Mouse (Mus musculus) liver, embryonic 16.5 days (tissue): ENCODE results near the gene Fbxo45. TPM values are rescaled to one million over a fixed set of nuclear protein-coding genes. Genes with fewer than 3 reads are reported as not detected.

Source experiments
- ATAC-seq: fragments of 200-750 bp; cut with Nextera tagmentation; 2 replicates; pipeline ENCODE4 v1.8.0; 2017; ENCODE audit warnings: low read depth, mild to moderate bottlenecking, moderate number of reproducible peaks, moderate library complexity
- H3K27ac ChIP-seq: fragments of 300-500 bp; sonication (generic); 2 replicates; pipeline ENCODE4 v1.5.1; 2014; ENCODE audit warnings: mild to moderate bottlenecking, low read length
- H3K27me3 ChIP-seq: fragments of 300-500 bp; sonication (generic); 2 replicates; pipeline ENCODE4 v1.6.1; 2014; ENCODE audit warnings: low read depth, low read length, mixed read lengths; ENCODE audit not compliant: control insufficient read depth, insufficient read depth
- H3K36me3 ChIP-seq: fragments of 300-500 bp; sonication (generic); 2 replicates; pipeline ENCODE4 v1.6.1; 2014; ENCODE audit warnings: mild to moderate bottlenecking; ENCODE audit not compliant: control insufficient read depth, insufficient read depth
- H3K4me1 ChIP-seq: fragments of 300-500 bp; sonication (generic); 2 replicates; pipeline ENCODE4 v1.6.1; 2014; ENCODE audit warnings: low read depth, low read length, mixed read lengths; ENCODE audit not compliant: control insufficient read depth
- H3K4me2 ChIP-seq: fragments of 300-500 bp; sonication (generic); 2 replicates; pipeline ENCODE4 v1.6.1; 2014; ENCODE audit warnings: low read depth, low read length, mixed read lengths
- H3K4me3 ChIP-seq: fragments of 300-500 bp; sonication (generic); 2 replicates; pipeline ENCODE4 v1.5.1; 2014; ENCODE audit warnings: low read depth, mild to moderate bottlenecking, low read length
- H3K9ac ChIP-seq: fragments of 300-500 bp; sonication (generic); 2 replicates; pipeline ENCODE4 v1.6.1; 2014; ENCODE audit warnings: low read depth, low read length
- H3K9me3 ChIP-seq: fragments of 300-500 bp; sonication (generic); replicated peaks from 2 replicates; pipeline ENCODE4 v1.6.1; 2016; ENCODE audit warnings: low read length; ENCODE audit not compliant: control insufficient read depth
- whole genome bisulfite sequencing: fragments of 180-500 bp; shearing (Covaris S2); extraction: QIAGEN DNeasy Blood & Tissue Kit; methylation state at CpG from one replicate; pipeline ENCODE4 v1.1.7; 2014; ENCODE audit not compliant: insufficient replicate concordance; 5-methylcytosine and 5-hydroxymethylcytosine counted together
- polyA plus RNA-seq: library from polyadenylated mRNA; unstranded; fragments of >200 nt; fragmentation: Nextera tagmentation; extraction: Ambion mirVana; gene quantifications from 2 replicates; pipeline ENCODE4 v1.2.1, GENCODE M21; 2015

Fbxo45 gene
- polyA plus RNA-seq: 1.5 and 1.6 TPM in 2 replicates

GRCm38 (mm10) chr16:32246952-32247370 is at the start of gene Fbxo45, which contains the start of gene Wdr53:
TSS of gene Fbxo45 (minus strand) at chr16:32247158.
TSS of gene Wdr53 (plus strand) at chr16:32247227.
- WGBS: 0% methylated on average over 47 of the region's 48 CpGs
- peak within 1 kb of the TSS; percentile 96 for H3K27ac ChIP-seq
- peak within 1 kb of the TSS; percentile 98 for H3K9ac ChIP-seq
- H3K4me2 ChIP-seq: peak within 1 kb of the TSS; percentile 75
- ATAC-seq: peak; percentile 96
- peaks cover 21% of the 10 kb centered on the region for H3K4me1 ChIP-seq
- peak within 1 kb of the TSS; percentile 93 for H3K4me3 ChIP-seq
- H3K27me3 ChIP-seq: no peaks in the 10 kb centered on the region
- H3K36me3 ChIP-seq: peaks cover 2% of the 10 kb centered on the region
- H3K9me3 ChIP-seq: no peaks in the 10 kb centered on the region

- Histone ChIP-seq H3K4me3 (no peak overlapping the region), H3K27me3 (no peaks in the 10 kb centered on the region), H3K9me3 (no peaks in the 10 kb centered on the region), H3K4me2 (no peak overlapping the region), H3K36me3 (peaks cover 37% of the 10 kb centered on the region), H3K27ac (no peak overlapping the region), H3K9ac (no peak overlapping the region), H3K4me1 (no peaks in the 10 kb centered on the region)
- no peak for ATAC-seq
- WGBS: 88% methylated on average over 4 of the region's 4 CpGs
Observed at GRCm38 (mm10) chr16:32291821-32292220, 44.9 kb upstream of the Fbxo45 start.

- H3K4me2 ChIP-seq: no peak overlapping the region
- no peaks in the 10 kb centered on the region for H3K27me3 ChIP-seq
- ATAC-seq: no peak
- no peak overlapping the region for H3K9ac ChIP-seq
- H3K4me1 ChIP-seq: peaks cover 11% of the 10 kb centered on the region
- H3K27ac ChIP-seq: no peak overlapping the region
- peaks cover 41% of the 10 kb centered on the region for H3K36me3 ChIP-seq
- H3K4me3 ChIP-seq: no peak overlapping the region
- H3K9me3 ChIP-seq: no peaks in the 10 kb centered on the region
Observed at GRCm38 (mm10) chr16:32282608-32283007, 35.6 kb upstream of the Fbxo45 start.

- Histone ChIP-seq H3K4me2 (peak overlapping the region; percentile 12; the same call in 1 of the 2 replicates), H3K36me3 (peaks cover 32% of the 10 kb centered on the region), H3K9me3 (no peaks in the 10 kb centered on the region), H3K9ac (no peak overlapping the region), H3K27ac (no peak overlapping the region), H3K4me3 (no peak overlapping the region), H3K4me1 (peaks cover 19% of the 10 kb centered on the region), H3K27me3 (no peaks in the 10 kb centered on the region)
- 92% methylated on average over 8 of the region's 8 CpGs for WGBS
- ATAC-seq: no peak
Observed at GRCm38 (mm10) chr16:32280211-32280610, 33.3 kb upstream of the Fbxo45 start.

GRCm38 (mm10) chr16:32278396-32278795 is 31.4 kb upstream of the Fbxo45 start:
- Histone ChIP-seq H3K9ac (peak overlapping the region; percentile 96), H3K27me3 (no peaks in the 10 kb centered on the region), H3K4me3 (peak overlapping the region; percentile 96), H3K4me2 (peak overlapping the region; percentile 83), H3K4me1 (peaks cover 19% of the 10 kb centered on the region), H3K36me3 (peaks cover 15% of the 10 kb centered on the region), H3K9me3 (no peaks in the 10 kb centered on the region), H3K27ac (peak overlapping the region; percentile 98)
- WGBS: 19% methylated on average over 7 of the region's 7 CpGs
- no peak for ATAC-seq

DNA sequence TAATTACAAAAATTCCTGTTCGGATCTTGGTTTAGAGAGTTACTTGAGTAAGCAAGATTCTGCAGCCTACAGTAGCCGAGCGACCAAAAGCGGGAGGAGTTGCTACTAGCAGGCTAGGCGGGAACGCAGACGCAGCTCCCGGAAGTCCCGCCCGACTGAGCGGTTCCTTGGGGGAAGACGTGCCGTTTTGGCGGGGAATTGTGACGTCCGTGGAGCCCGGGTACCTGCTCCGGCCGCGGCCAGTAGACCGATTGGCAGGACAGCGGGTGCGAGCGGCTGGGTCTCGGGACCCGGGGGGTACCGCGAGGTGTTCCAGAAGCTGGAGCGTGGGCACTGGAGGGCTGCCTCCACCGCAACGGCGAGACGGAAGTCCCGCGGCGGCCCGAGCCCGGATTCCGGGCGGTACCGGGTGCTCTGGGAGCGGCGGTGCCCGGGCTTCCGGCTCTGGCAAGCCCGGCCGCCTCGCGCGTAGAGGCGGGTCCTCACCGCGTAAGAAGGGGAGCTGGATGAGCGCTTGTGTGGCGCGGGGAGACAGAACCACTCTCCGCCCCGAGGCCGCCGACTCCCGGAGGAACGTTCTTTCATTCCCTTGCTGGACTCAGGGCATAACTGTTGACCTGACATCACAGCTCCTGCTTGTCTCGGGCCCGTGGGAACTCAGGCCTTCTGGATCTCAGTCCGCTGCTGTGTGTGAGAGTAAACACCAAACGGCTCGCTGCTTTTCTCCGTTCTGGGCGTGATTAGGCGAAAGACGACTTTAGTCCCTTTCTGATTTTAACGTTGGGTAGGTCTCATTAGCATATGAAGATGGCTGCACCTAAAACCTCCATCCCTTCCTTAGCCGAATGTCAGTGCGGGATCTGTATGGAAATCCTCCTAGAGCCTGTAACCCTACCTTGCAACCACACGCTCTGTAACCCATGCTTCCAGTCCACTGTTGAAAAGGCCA is 30.6 kb upstream of the Fbxo45 start, which contains the start of gene Rnf168:
TSS of gene Rnf168 (plus strand) at position 152 of the 949 bp plus-strand sequence.
- Histone ChIP-seq H3K27me3 (no peaks in the 10 kb centered on the region), H3K27ac (peak within 1 kb of the TSS; percentile 98), H3K9ac (peak within 1 kb of the TSS; percentile 96), H3K4me2 (peak within 1 kb of the TSS; percentile 83), H3K4me3 (peak within 1 kb of the TSS; percentile 96), H3K36me3 (peaks cover 8% of the 10 kb centered on the region), H3K9me3 (no peaks in the 10 kb centered on the region), H3K4me1 (peaks cover 19% of the 10 kb centered on the region)
- WGBS: under 1% methylated on average over 75 of the region's 75 CpGs
- ATAC-seq: peak; percentile 92

- Histone ChIP-seq H3K4me3 (no peak overlapping the region), H3K27ac (no peak overlapping the region), H3K36me3 (peaks cover 7% of the 10 kb centered on the region), H3K4me1 (peaks cover 16% of the 10 kb centered on the region), H3K27me3 (no peaks in the 10 kb centered on the region), H3K9me3 (no peaks in the 10 kb centered on the region), H3K9ac (no peak overlapping the region), H3K4me2 (no peak overlapping the region)
- ATAC-seq: no peak
- WGBS: 37% methylated on average over 1 of the region's 1 CpGs
Observed at GRCm38 (mm10) chr16:32275830-32276229, 28.9 kb upstream of the Fbxo45 start.

DNA sequence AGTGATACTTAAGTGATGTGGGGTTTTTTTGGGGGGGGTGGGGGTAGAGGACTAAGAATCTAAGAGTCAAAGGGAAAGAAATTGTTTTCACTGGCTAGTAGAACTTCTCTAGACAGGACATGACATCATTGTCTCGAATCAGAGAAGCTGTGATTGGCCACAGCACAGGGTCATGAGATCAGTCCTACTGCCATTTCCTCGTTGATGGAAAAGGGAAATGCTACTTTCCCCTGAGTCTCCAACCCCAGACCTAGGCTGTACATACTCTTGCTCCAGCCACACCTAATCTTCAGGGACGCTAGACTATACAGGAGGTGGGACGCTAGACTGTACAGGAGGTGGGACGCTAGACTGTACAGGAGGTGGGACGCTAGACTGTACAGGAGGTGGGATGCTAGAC is 28.1 kb upstream of the Fbxo45 start:
- Histone ChIP-seq H3K4me2 (no peak overlapping the region), H3K27me3 (no peaks in the 10 kb centered on the region), H3K27ac (no peak overlapping the region), H3K9me3 (no peaks in the 10 kb centered on the region), H3K4me3 (no peak overlapping the region), H3K4me1 (peaks cover 16% of the 10 kb centered on the region), H3K36me3 (peaks cover 4% of the 10 kb centered on the region), H3K9ac (no peak overlapping the region)
- ATAC-seq: no peak
- WGBS: 79% methylated on average over 6 of the region's 6 CpGs

- Histone ChIP-seq H3K4me2 (no peak overlapping the region), H3K36me3 (no peaks in the 10 kb centered on the region), H3K27me3 (no peaks in the 10 kb centered on the region), H3K27ac (no peak overlapping the region), H3K4me1 (peaks cover 8% of the 10 kb centered on the region), H3K9me3 (no peaks in the 10 kb centered on the region), H3K9ac (no peak overlapping the region), H3K4me3 (no peak overlapping the region)
- no peak for ATAC-seq
- 53% methylated on average over 9 of the region's 9 CpGs for WGBS
Observed at GRCm38 (mm10) chr16:32273338-32273737, 26.4 kb upstream of the Fbxo45 start.
